Mouse (Mus musculus) limb, embryonic 11.5 days (tissue): ENCODE data around the gene Plin1. TPM values are rescaled to one million over a fixed set of nuclear protein-coding genes. Genes with fewer than 3 reads are reported as not detected.

ENCODE experiments used
- ATAC-seq: fragments of 200-750 bp; cut with Nextera tagmentation; 2 replicates; pipeline ENCODE4 v1.8.0; 2017; ENCODE audit warnings: low read depth; ENCODE audit not compliant: insufficient number of reproducible peaks, low FRiP score, low TSS enrichment
- DNase-seq: peaks from one replicate; pipeline ENCODE4 v3.0.0-alpha.2; 2015; ENCODE audit warnings: low spot score
- H3K27ac ChIP-seq: fragments of 300-500 bp; sonication (generic); replicated peaks from 2 replicates; pipeline ENCODE4 v1.5.1; 2014; ENCODE audit warnings: low read depth, mild to moderate bottlenecking, low read length
- H3K27me3 ChIP-seq: fragments of 300-500 bp; sonication (generic); 2 replicates; pipeline ENCODE4 v1.6.1; 2014; ENCODE audit warnings: mild to moderate bottlenecking, low read length, mixed read lengths; ENCODE audit not compliant: control insufficient read depth, insufficient read depth
- H3K36me3 ChIP-seq: fragments of 300-500 bp; sonication (generic); 2 replicates; pipeline ENCODE4 v1.6.1; 2014; ENCODE audit warnings: mild to moderate bottlenecking, low read length, moderate library complexity, mixed read lengths; ENCODE audit not compliant: control insufficient read depth, insufficient read depth
- H3K4me1 ChIP-seq: fragments of 300-500 bp; sonication (generic); 2 replicates; pipeline ENCODE4 v1.6.1; 2014; ENCODE audit warnings: low read length, mixed read lengths; ENCODE audit not compliant: control insufficient read depth, insufficient read depth
- H3K4me2 ChIP-seq: fragments of 300-500 bp; sonication (generic); 2 replicates; pipeline ENCODE4 v1.6.1; 2014; ENCODE audit warnings: low read depth, mild to moderate bottlenecking, moderate library complexity; ENCODE audit not compliant: severe bottlenecking
- H3K4me3 ChIP-seq: fragments of 300-500 bp; sonication (generic); 2 replicates; pipeline ENCODE4 v1.5.1; 2014; ENCODE audit warnings: low read depth, low read length
- H3K9ac ChIP-seq: fragments of 300-500 bp; sonication (generic); 2 replicates; pipeline ENCODE4 v1.6.1; 2014; ENCODE audit warnings: mild to moderate bottlenecking, low read length
- H3K9me3 ChIP-seq: fragments of 300-500 bp; sonication (generic); 2 replicates; pipeline ENCODE4 v1.6.1; 2016; ENCODE audit warnings: low read length; ENCODE audit not compliant: control insufficient read depth
- WGBS: fragments of 180-500 bp; shearing (Covaris S2); extraction: QIAGEN DNeasy Blood & Tissue Kit; methylation state at CpG from one replicate; pipeline ENCODE4 v1.1.7; 2014; 5-methylcytosine and 5-hydroxymethylcytosine counted together
- polyA plus RNA-seq: library from polyadenylated mRNA; unstranded; fragments of >200 nt; fragmentation: Nextera tagmentation; extraction: Ambion mirVana; gene quantifications from 2 replicates; pipeline ENCODE4 v1.2.1, GENCODE M21; 2014

Gene Plin1
- polyA plus RNA-seq, 1 experiment from 2014 or later: not detected

DNA sequence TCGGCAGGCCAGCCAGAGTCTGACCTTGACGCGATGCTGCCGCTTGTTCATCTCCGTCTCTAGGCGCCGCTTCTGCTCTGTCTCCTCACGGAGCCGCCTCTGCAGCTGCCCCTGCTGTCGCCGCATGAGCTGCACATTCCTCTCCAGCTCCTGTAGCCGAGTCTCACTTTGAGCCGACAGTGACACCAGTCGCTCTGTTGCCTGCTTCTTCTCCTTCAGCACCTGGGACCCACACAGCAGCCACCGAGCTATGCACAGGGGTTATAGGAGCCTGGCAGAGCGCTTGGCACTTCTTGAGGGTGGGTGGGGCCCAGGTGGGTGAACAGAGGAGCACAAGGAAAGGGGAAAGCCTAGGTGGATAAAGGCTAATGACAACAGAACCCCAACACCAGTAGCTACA is 29.9 kb downstream of the Plin1 start:
- no peaks in the 10 kb centered on the region for H3K27me3 ChIP-seq

DNA sequence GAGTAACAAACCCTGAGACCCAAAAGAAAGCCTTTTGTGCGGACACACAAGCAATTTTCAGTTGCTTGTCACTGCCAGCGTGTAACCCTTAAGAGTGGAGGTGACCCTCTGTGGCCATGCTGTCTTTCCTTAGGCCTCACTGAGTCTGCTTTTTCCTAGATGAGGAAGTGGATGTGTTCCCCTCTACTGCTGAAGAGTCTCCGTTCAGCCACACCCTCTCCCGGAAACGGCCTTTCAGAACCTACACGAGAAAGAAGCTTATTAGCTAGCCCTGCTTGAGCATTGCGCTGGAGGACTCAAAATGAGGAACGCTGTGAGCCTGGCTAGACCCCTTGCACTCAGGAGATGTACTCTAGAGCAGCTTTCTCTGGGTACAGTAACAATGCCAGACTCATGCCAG is 36.2 kb downstream of the Plin1 start:
- no peak overlapping the region for H3K4me2 ChIP-seq
- WGBS: 88% methylated on average over 8 of the region's 8 CpGs
- H3K36me3 ChIP-seq: peaks cover 34% of the 10 kb centered on the region

More for the DNA sequence above, 29.9 kb downstream of the Plin1 start:
- no peak overlapping the region for H3K9ac ChIP-seq
- H3K4me3 ChIP-seq: no peak overlapping the region
- H3K36me3 ChIP-seq: peaks cover 9% of the 10 kb centered on the region; the same call in 1 of the 2 replicates
- DNase-seq (no peak), ATAC-seq (no peak)
- no peaks in the 10 kb centered on the region for H3K4me1 ChIP-seq
- WGBS: 88% methylated on average over 16 of the region's 16 CpGs
- H3K9me3 ChIP-seq: no peaks in the 10 kb centered on the region
- H3K4me2 ChIP-seq: no peak overlapping the region
- no peak overlapping the region for H3K27ac ChIP-seq

DNA sequence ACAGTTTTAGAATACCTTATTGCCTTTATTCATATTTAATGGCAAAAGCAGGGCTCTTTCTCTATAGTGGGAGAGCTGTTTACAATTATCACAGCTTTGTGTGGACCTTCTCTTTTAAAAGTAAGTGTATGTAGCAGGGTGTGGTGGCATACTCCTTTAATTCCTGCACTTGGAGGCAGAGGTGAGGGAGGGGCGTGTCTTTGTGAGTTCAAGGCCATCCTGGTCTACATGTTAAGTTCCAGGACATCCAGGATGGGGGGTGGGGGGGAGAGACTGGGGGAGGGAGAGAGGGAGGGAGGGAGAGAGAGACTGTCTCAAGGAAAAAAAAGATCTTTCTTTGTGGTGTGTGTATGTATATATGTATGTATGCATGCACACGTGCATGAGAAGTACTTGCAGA is 52.5 kb downstream of the Plin1 start:
- 95% methylated on average over 2 of the region's 2 CpGs for WGBS

More for the DNA sequence above, 36.2 kb downstream of the Plin1 start:
- Histone ChIP-seq H3K9ac (no peak overlapping the region), H3K4me3 (no peak overlapping the region), H3K27ac (no peak overlapping the region), H3K9me3 (no peaks in the 10 kb centered on the region), H3K4me1 (no peaks in the 10 kb centered on the region), H3K27me3 (no peaks in the 10 kb centered on the region)
- DNase-seq (no peak), ATAC-seq (no peak)

DNA sequence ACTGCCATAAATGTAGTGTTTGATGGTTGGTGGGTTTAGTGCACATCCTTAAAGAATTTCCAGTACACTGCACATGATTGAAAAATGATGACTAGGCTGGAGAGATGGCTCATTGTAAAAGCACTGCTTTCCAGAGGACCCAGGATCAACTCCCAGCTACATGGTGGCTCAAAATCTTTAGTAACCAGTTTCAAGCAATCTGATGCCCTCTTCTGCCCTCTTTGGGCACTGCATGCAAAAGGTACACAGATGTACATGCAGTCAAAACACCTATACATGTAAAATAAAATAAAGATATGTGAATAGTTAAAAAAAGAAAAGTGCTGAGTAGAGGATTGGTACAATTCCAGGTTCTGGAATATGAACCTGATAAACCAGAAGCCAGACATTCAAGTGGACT is 53.5 kb downstream of the Plin1 start:
- ATAC-seq: no peak
- DNase-seq: no peak
- H3K36me3 ChIP-seq: peaks cover 18% of the 10 kb centered on the region
- no peak overlapping the region for H3K9ac ChIP-seq
- no peak overlapping the region for H3K27ac ChIP-seq
- no peaks in the 10 kb centered on the region for H3K27me3 ChIP-seq
- H3K4me2 ChIP-seq: no peak overlapping the region
- H3K4me3 ChIP-seq: no peak overlapping the region
- no peaks in the 10 kb centered on the region for H3K9me3 ChIP-seq
- H3K4me1 ChIP-seq: no peaks in the 10 kb centered on the region

More for the DNA sequence above, 52.5 kb downstream of the Plin1 start:
- Histone ChIP-seq H3K4me1 (no peaks in the 10 kb centered on the region), H3K36me3 (peaks cover 20% of the 10 kb centered on the region), H3K27ac (no peak overlapping the region), H3K9ac (no peak overlapping the region), H3K27me3 (no peaks in the 10 kb centered on the region), H3K4me3 (no peak overlapping the region), H3K9me3 (no peaks in the 10 kb centered on the region), H3K4me2 (no peak overlapping the region)
- no peak for ATAC-seq
- no peak for DNase-seq

DNA sequence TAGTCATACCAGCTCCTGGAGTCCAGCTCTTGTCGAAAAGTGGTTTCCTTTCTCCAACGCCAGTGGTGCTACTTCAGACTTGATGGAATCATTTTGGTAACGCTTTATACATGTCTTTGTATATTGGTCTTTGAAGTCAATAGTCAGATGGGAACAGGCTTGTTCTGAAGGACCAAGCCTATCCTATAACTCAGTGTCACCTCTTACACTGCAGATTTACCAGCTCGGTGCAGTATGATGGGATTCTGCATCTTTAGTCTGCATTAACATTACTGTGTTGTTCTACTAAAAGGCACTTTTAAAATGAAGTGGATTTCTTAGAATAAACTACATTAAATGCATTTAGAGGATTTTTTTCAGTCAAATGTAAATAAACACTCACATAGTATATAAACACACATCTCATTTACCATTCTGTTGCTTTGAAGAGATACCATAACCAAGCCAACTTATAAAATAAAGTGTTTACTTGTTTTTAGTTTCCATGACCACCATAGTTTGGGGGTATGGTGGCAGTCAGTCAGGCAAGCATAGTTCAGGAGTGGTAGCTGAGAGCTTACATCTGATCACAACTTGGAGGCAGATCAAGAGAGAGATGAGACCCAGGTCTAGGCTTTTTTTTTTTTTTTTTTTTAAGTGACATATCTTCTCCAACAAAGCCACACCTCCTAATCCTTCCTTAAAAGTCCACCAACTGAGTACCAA is 61.7 kb downstream of the Plin1 start:
- 96% methylated on average over 4 of the region's 4 CpGs for WGBS

More for the DNA sequence above, 61.7 kb downstream of the Plin1 start:
- Histone ChIP-seq H3K27me3 (no peaks in the 10 kb centered on the region), H3K4me2 (no peak overlapping the region), H3K4me1 (no peaks in the 10 kb centered on the region), H3K9me3 (no peaks in the 10 kb centered on the region), H3K27ac (no peak overlapping the region), H3K36me3 (peaks cover 20% of the 10 kb centered on the region; the same call in 1 of the 2 replicates), H3K4me3 (no peak overlapping the region), H3K9ac (no peak overlapping the region)
- no peak for DNase-seq
- ATAC-seq: no peak

Other genes starting within 250 kb of the Plin1 start
- gene Rhcg, start 115.2 kb downstream of the Plin1 start, polyA plus RNA-seq: not detected in 2 replicates
- 18.7 and 19.8 TPM in 2 replicates for gene Ticrr, start 72.7 kb downstream of the Plin1 start, polyA plus RNA-seq
- gene Kif7, start 17.2 kb downstream of the Plin1 start, polyA plus RNA-seq: 6.1 and 6.3 TPM in 2 replicates
- 9.7 and 14.9 TPM in 2 replicates for gene Pex11a, start 10.2 kb upstream of the Plin1 start, polyA plus RNA-seq
- 0.07 TPM in 1 of 2 replicates, not detected in the other for gene Wdr93, start 10.3 kb upstream of the Plin1 start, polyA plus RNA-seq
- not detected in 2 replicates for gene Mesp1, start 60.9 kb upstream of the Plin1 start, polyA plus RNA-seq
- gene Mesp2, start 77.8 kb upstream of the Plin1 start, polyA plus RNA-seq: 0.13 and 0.32 TPM in 2 replicates
- gene Anpep, start 128.2 kb upstream of the Plin1 start, polyA plus RNA-seq: 13.1 and 14.0 TPM in 2 replicates
- 41.2 and 47.3 TPM in 2 replicates for gene Ap3s2, start 187.7 kb upstream of the Plin1 start, polyA plus RNA-seq
- gene Arpin, start 202.5 kb upstream of the Plin1 start, polyA plus RNA-seq: 17.8 and 17.9 TPM in 2 replicates